Mouse (Mus musculus) small intestine, adult 2 months (tissue): ENCODE results near the gene Slc46a1. TPM values are rescaled to one million over a fixed set of nuclear protein-coding genes. Genes with fewer than 3 reads are reported as not detected.

ENCODE experiments used
- H3K27ac ChIP-seq: fragments of 200-500 bp; 2 replicates; pipeline ENCODE4 v1.5.1; 2012; ENCODE audit warnings: low read depth, low read length, control low read depth, inconsistent platforms; ENCODE audit not compliant: insufficient read depth
- H3K27me3 ChIP-seq: fragments of 200-500 bp; 2 replicates; pipeline ENCODE4 v1.6.1; 2012; ENCODE audit warnings: mild to moderate bottlenecking, moderate library complexity, low read length, inconsistent platforms; ENCODE audit not compliant: control insufficient read depth, insufficient read depth
- H3K36me3 ChIP-seq: fragments of 200-500 bp; 2 replicates; pipeline ENCODE4 v1.6.1; 2012; ENCODE audit warnings: mild to moderate bottlenecking, low read length, control low read depth, inconsistent platforms; ENCODE audit not compliant: control insufficient read depth, insufficient read depth
- H3K4me1 ChIP-seq: fragments of 200-500 bp; 2 replicates; pipeline ENCODE4 v1.6.1; 2012; ENCODE audit warnings: low read length, inconsistent platforms, mixed read lengths; ENCODE audit not compliant: control insufficient read depth, insufficient read depth, insufficient read length
- H3K4me3 ChIP-seq: fragments of 200-500 bp; 2 replicates; pipeline ENCODE4 v1.5.1; 2012; ENCODE audit warnings: low read depth, mild to moderate bottlenecking, control low read depth, inconsistent platforms, low read length, moderate library complexity
- CTCF ChIP-seq: fragments of 200-500 bp; IDR thresholded peaks from 2 replicates; pipeline ENCODE4 v1.5.1; 2012; ENCODE audit warnings: low read depth, mild to moderate bottlenecking, control low read depth, inconsistent platforms, low read length, moderate library complexity, mixed read lengths; ENCODE audit not compliant: insufficient replicate concordance, insufficient read length; ENCODE audit errors: extremely low read depth
- POLR2A ChIP-seq: fragments of 200-500 bp; IDR thresholded peaks from 2 replicates; pipeline ENCODE4 v1.6.1; 2012; ENCODE audit warnings: low read depth, mild to moderate bottlenecking, control low read depth, inconsistent platforms, low read length, moderate library complexity
- WGBS: fragments of 180-500 bp; shearing (Covaris S2); methylation state at CpG from one replicate; pipeline ENCODE4 v1.1.7; 2018; 5-methylcytosine and 5-hydroxymethylcytosine counted together
- polyA plus RNA-seq: library from polyadenylated mRNA; depleted of rRNA; stranded (reverse); fragments of >200 nt; gene quantifications from 2 replicates; pipeline ENCODE4 v1.2.3, GENCODE M21; 2012

Gene Slc46a1
- polyA plus RNA-seq, 1 experiment: 117 TPM

GRCm38 (mm10) chr11:78425572-78425971 lies 39.9 kb upstream of the Slc46a1 start:
- TF ChIP-seq POLR2A (no peak), CTCF (no peak)
- H3K4me3 ChIP-seq: no peak overlapping the region
- H3K27me3 ChIP-seq: no peaks in the 10 kb centered on the region
- H3K4me1 ChIP-seq: peaks cover 14% of the 10 kb centered on the region
- no peak overlapping the region for H3K27ac ChIP-seq
- 89% methylated on average over 1 of the region's 1 CpGs for WGBS
- peaks cover 3% of the 10 kb centered on the region for H3K36me3 ChIP-seq

- Histone ChIP-seq H3K36me3 (no peaks in the 10 kb centered on the region), H3K27me3 (no peaks in the 10 kb centered on the region), H3K4me1 (peaks cover 14% of the 10 kb centered on the region), H3K4me3 (no peak overlapping the region), H3K27ac (peak overlapping the region; percentile 87)
- TF ChIP-seq CTCF (no peak), POLR2A (no peak)
- 34% methylated on average over 6 of the region's 6 CpGs for WGBS
Observed at GRCm38 (mm10) chr11:78427655-78428054, 37.8 kb upstream of the Slc46a1 start.

GRCm38 (mm10) chr11:78428309-78428708 lies 37.2 kb upstream of the Slc46a1 start:
- no peak for TF ChIP-seq CTCF
- TF ChIP-seq POLR2A: no peak
- no peak overlapping the region for H3K4me3 ChIP-seq
- 72% methylated on average over 5 of the region's 5 CpGs for WGBS
- H3K27ac ChIP-seq: peak overlapping the region; percentile 52
- H3K4me1 ChIP-seq: peaks cover 12% of the 10 kb centered on the region; the same call in 1 of the 2 replicates
- no peaks in the 10 kb centered on the region for H3K27me3 ChIP-seq
- H3K36me3 ChIP-seq: no peaks in the 10 kb centered on the region

GRCm38 (mm10) chr11:78430195-78430878 lies 35.2 kb upstream of the Slc46a1 start:
- Histone ChIP-seq H3K36me3 (no peaks in the 10 kb centered on the region), H3K4me3 (no peak overlapping the region), H3K4me1 (peaks cover 27% of the 10 kb centered on the region; the same call in 1 of the 2 replicates), H3K27me3 (no peaks in the 10 kb centered on the region), H3K27ac (peak overlapping the region; percentile 87)
- WGBS: 58% methylated on average over 11 of the region's 11 CpGs
- TF ChIP-seq CTCF (no peak), POLR2A (no peak; the same call in 1 of the 2 replicates)

GRCm38 (mm10) chr11:78431176-78431575 lies 34.3 kb upstream of the Slc46a1 start:
- H3K4me1 ChIP-seq: peaks cover 35% of the 10 kb centered on the region
- no peaks in the 10 kb centered on the region for H3K36me3 ChIP-seq
- WGBS: 23% methylated on average over 10 of the region's 10 CpGs
- no peak overlapping the region for H3K4me3 ChIP-seq
- H3K27ac ChIP-seq: peak overlapping the region; percentile 93
- no peaks in the 10 kb centered on the region for H3K27me3 ChIP-seq
- no peak for TF ChIP-seq CTCF
- TF ChIP-seq POLR2A: no peak

GRCm38 (mm10) chr11:78434052-78434451 lies 31.4 kb upstream of the Slc46a1 start:
- H3K36me3 ChIP-seq: no peaks in the 10 kb centered on the region
- no peak overlapping the region for H3K4me3 ChIP-seq
- peaks cover 32% of the 10 kb centered on the region for H3K4me1 ChIP-seq
- TF ChIP-seq POLR2A (peak; percentile 50; the same call in 1 of the 2 replicates), CTCF (no peak)
- H3K27me3 ChIP-seq: no peaks in the 10 kb centered on the region
- H3K27ac ChIP-seq: peak overlapping the region; percentile 96
- WGBS: 20% methylated on average over 4 of the region's 4 CpGs

- H3K27me3 ChIP-seq: no peaks in the 10 kb centered on the region
- WGBS: 4% methylated on average over 19 of the region's 19 CpGs
- peak overlapping the region; percentile 90 for H3K27ac ChIP-seq
- peak overlapping the region; percentile 30 for H3K4me3 ChIP-seq
- peaks cover 32% of the 10 kb centered on the region for H3K4me1 ChIP-seq
- TF ChIP-seq CTCF: peak; percentile 88
- no peak for TF ChIP-seq POLR2A
- H3K36me3 ChIP-seq: no peaks in the 10 kb centered on the region
Observed at GRCm38 (mm10) chr11:78435776-78436349, 29.6 kb upstream of the Slc46a1 start.

GRCm38 (mm10) chr11:78437182-78437581 lies 28.3 kb upstream of the Slc46a1 start:
- WGBS: 74% methylated on average over 7 of the region's 7 CpGs
- no peak overlapping the region for H3K4me3 ChIP-seq
- H3K27me3 ChIP-seq: no peaks in the 10 kb centered on the region
- no peak for TF ChIP-seq CTCF
- TF ChIP-seq POLR2A: no peak
- peaks cover 32% of the 10 kb centered on the region for H3K4me1 ChIP-seq
- no peaks in the 10 kb centered on the region for H3K36me3 ChIP-seq
- H3K27ac ChIP-seq: no peak overlapping the region
